15 mouse cellular contexts compared by ENCODE assay signal in the genomic region with DNA sequence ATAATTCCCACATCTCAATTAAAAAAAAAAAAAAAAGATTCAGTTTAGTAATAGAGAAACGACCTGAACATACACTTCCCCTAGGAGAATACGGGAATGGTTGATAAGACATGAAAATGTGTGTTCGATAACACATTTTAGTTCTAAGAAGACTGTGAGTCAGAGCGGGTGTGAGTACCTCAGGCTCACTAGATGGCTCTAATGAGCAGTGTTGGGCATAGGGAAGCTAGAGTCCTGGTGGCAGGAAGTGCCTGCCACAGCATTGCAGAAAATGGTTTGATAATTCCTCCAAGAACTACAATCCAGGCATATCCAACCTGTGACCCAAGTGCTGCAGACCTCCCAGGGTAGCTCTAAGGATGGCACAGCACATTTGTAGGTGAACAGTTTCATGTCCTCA.
DNase-seq lines count a peak whose midpoint lies in the region; ATAC-seq and TF ChIP-seq lines count a peak whose summit lies in the region.
"Had no signal": no experiment of that assay in that cellular context is flagged by ENCODE, and none has a peak within 500 bp of the region (broad histone marks: within the 10 kb centered on the region; RNA-seq: fewer than 3 reads in every experiment).

No protein-coding gene starts in this region.

- H3K27ac ChIP-seq in layer of hippocampus, adult 2 months: no peak overlapping the region
- H3K27ac ChIP-seq: midbrain, embryonic 10.5 days; neural tube, embryonic 13.5 days; stomach, embryonic 15.5 days had no signal

- ATAC-seq in megakaryocyte, adult 5-6 weeks (ENCODE audit: poor library complexity, severe bottlenecking): no peak

- DNase-seq in cerebellum, postnatal 10 days: peak; percentile 28 to 34
- DNase-seq in cerebellum, adult 9-11 months: no peak
- peak in 1 of 2 experiments; percentile 13 for DNase-seq in layer of hippocampus, adult 2 months (ENCODE audit: low spot score in 2 of 2)
- no peak for DNase-seq in layer of hippocampus, adult 11-12 months (ENCODE audit: low spot score)
- peak; percentile 9 for DNase-seq in thymus, postnatal 0 days (ENCODE audit: low spot score)
- no peak for DNase-seq in thymus, adult 18-20 months
- no peak for DNase-seq in T-cell, adult 2 months (ENCODE audit: low spot score)
- DNase-seq: cerebellum, postnatal 25 days; gastrocnemius, postnatal 36 days; heart, postnatal 10 days; kidney, adult 8-10 months had no signal

- H3K4me3 ChIP-seq in layer of hippocampus, adult 2 months: no peak overlapping the region
- H3K4me3 ChIP-seq: midbrain, embryonic 10.5 days; neural tube, embryonic 13.5 days; stomach, embryonic 15.5 days had no signal

- peak; percentile 74 for TF ChIP-seq CTCF in layer of hippocampus, adult 2 months (conservative IDR thresholded peaks at IDR 0.05)

Comparison
In these comparisons a context has a peak if more than half of its experiments do, and no peak if none do; other contexts are left out.
1. DNase-seq: peak in cerebellum, postnatal 10 days (2 of 2) and thymus, postnatal 0 days (single experiment); none in cerebellum, adult 9-11 months (single experiment), layer of hippocampus, adult 11-12 months (single experiment), thymus, adult 18-20 months (0 of 2) and T-cell, adult 2 months (single experiment).